Mouse (Mus musculus): ENCODE measurements around the gene Ube2t.

DNA sequence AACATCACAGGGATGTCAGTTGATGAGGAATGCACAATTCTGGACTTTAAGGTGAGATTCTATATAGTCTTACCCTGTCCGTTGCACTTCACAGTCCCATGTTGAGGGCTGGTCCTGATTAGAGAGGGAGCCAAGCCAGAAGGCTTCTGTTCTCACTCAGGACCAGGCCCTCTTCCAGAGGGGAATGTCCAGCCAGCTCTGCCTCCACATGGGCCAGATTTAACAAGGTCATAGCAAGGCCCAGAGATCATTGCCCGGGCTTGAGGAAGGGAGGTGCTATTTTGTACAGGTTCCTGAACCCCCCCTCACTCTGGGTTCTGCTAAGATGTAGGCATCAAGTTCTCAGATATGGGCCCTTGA lies 55.3 kb downstream of the Ube2t start:
- TF ChIP-seq MAFK (IDR thresholded peaks at IDR 0.05; ENCODE audit: insufficient read depth, low read depth, low read length) (no peak), ZNF384 (IDR thresholded peaks at IDR 0.05; ENCODE audit: low read depth, low read length) (no peak)

Data from ES-E14 (cell line).